Mouse (Mus musculus) ovary, adult 2 months (tissue): ENCODE measurements around the gene Cox17. TPM values are rescaled to one million over a fixed set of nuclear protein-coding genes. Genes with fewer than 3 reads are reported as not detected.

Experiments used
- polyA plus RNA-seq: library from polyadenylated mRNA; depleted of rRNA; stranded (reverse); fragments of >200 nt; gene quantifications from 2 replicates; pipeline ENCODE4 v1.2.3, GENCODE M21; 2012; rRNA removed

Gene Cox17
- 31.3 and 59.8 TPM in 2 replicates for polyA plus RNA-seq

DNA sequence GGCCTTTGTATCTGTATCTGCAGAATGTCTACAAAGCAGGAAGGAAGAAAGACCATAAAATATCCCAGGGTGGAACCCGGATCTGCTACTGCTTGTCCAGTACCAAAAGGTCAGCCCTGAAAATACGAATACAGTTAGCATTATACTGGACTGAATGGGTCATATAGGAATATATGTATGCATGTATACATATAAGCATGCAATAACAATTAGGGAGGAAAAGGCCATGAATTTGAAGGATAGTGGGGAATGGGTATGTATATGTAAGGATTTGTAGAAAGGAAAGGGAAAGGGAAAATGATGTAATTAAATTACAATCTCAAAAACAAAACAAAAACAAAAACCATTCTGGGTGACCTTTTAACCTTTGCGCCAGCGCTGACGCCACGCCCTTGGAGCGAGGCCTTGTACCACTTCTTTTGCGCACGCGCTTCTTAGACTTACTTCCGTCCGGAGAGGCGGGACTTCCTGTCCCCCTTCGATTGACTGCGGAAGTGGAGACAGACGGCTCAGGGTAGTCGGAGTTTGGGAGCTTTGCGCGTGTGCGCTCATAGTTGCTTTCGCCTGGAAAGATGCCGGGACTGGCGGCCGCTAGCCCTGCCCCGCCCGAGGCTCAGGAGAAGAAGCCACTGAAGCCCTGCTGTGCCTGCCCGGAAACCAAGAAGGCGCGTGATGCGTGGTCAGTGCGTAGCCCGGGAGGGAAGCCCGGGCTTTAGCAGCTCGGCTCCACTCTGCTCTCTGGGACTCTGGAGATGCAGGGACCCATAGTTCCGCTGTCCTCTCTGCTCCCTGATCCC lies at the start of gene Cox17, which contains the start of gene Gm21987:
TSS of gene Cox17 (plus strand) at position 463 of the 797 bp plus-strand sequence.
TSS of gene Gm21987 (plus strand) at position 512 of the 797 bp plus-strand sequence.

DNA sequence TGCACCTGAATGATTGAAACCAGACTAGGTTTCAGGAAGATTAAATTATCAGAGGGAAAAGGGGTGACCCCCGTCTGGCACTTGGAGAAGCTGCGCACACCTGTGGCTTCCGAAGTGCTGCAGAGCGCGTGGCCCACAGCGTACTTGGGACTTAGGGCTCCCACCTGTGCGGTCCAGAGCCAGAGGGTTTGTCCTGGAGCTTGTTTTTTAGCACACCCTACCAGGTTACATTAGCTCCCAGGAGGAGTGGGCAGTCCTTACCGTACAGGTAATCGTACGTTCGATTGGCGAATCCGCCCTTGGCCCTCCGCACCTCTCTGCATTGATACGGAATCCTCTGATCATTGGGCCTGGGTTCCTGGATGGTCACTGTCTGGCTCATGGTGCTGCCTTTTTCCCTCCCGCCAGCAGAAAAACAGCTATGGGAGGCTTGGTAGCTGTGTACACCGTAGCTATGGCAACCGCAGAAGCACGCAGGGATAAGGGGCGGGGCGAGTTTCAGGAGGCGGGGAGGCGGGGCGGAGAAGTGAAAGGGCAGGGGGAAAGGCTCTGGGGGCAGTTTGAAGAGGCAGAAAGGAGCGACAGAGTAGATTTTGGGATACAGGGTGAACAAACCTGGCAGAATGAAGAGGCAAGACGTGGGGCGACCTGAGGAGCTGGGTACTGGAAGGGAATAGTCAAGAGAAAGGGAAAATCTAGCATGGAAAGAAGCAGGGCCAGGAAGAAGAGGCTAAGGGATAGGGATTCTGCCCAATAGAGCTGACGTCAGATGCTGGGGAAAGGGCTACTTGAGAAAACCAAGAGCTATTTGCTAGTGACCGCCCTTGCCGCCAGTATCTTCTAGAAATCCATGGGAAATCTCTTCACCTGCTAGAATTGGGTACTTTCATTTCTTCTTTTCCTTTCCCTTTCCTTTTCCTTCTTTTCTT lies 5.1 kb upstream of the Cox17 start, which contains the start of gene Maats1:
TSS of gene Maats1 (minus strand) at position 748 of the 929 bp plus-strand sequence.

DNA sequence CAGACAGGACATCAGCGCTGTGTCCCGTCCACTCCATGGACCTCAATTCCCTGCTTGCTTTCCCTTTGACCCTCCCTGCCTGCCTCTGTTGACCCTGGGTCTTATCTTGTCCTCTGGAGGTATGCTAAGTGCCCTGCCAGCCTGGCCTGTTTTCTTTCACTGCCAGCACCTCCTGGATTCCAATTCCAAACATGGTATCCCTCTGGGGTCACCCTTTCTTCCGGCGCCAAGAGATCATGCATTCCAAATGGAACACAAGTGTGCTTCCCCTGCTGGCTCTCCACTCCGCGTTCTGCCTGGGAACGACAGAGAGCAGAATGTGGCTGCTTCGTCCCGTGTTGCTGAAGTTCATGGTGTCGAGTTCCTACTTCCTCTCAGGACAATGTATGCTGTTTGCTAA lies 15.1 kb downstream of the Cox17 start, which contains the start of gene Popdc2:
TSS of gene Popdc2 (plus strand) at position 277 of the 400 bp plus-strand sequence.

Other genes with a start within 250 kb of the Cox17 start
- gene Nr1i2, start 52.2 kb upstream of the Cox17 start, polyA plus RNA-seq = 1.5 TPM in 2 replicates
- 1.4 and 1.5 TPM in 2 replicates for gene Maats1, start 4.8 kb upstream of the Cox17 start, polyA plus RNA-seq
- gene Gm21987, start within 50 bp of the Cox17 start, polyA plus RNA-seq = 4.5 TPM in 1 of 2 replicates, not detected in the other
- gene Popdc2, start 15.2 kb downstream of the Cox17 start, polyA plus RNA-seq = 23.2 and 24.5 TPM in 2 replicates
- gene Pla1a, start 86.2 kb downstream of the Cox17 start, polyA plus RNA-seq = 6.4 and 9.4 TPM in 2 replicates
- 71.1 and 84.2 TPM in 2 replicates for gene Adprh, start 105.7 kb downstream of the Cox17 start, polyA plus RNA-seq
- gene Cd80, start 108.6 kb downstream of the Cox17 start, polyA plus RNA-seq = 0.08 and 0.16 TPM in 2 replicates
- gene Timmdc1, start 175.7 kb downstream of the Cox17 start, polyA plus RNA-seq = 31.9 and 48.8 TPM in 2 replicates
- 23.2 and 27.5 TPM in 2 replicates for gene Poglut1, start 203.3 kb downstream of the Cox17 start, polyA plus RNA-seq
- gene Tmem39a, start 211.7 kb downstream of the Cox17 start, polyA plus RNA-seq = 123 and 139 TPM in 2 replicates